Mouse (Mus musculus) embryonic facial prominence, embryonic 10.5 days (tissue): Measurements from ENCODE around the gene Asxl2. TPM values are rescaled to one million over a fixed set of nuclear protein-coding genes. Genes with fewer than 3 reads are reported as not detected.

Source experiments
- DNase-seq: peaks from one replicate; pipeline ENCODE4 v3.0.0-alpha.2; 2017; ENCODE audit warnings: low spot score
- H3K27ac ChIP-seq: fragments of 300-500 bp; sonication (generic); replicated peaks from 2 replicates; pipeline ENCODE4 v1.5.1; 2016; ENCODE audit warnings: mild to moderate bottlenecking
- H3K27me3 ChIP-seq: fragments of 300-500 bp; sonication (generic); replicated peaks from 2 replicates; pipeline ENCODE4 v1.6.1; 2016; ENCODE audit warnings: low read depth, mild to moderate bottlenecking; ENCODE audit not compliant: poor library complexity, severe bottlenecking
- H3K36me3 ChIP-seq: fragments of 300-500 bp; sonication (generic); replicated peaks from 2 replicates; pipeline ENCODE4 v1.6.1; 2016; ENCODE audit warnings: mild to moderate bottlenecking, moderate library complexity
- H3K4me1 ChIP-seq: fragments of 300-500 bp; sonication (generic); 2 replicates; pipeline ENCODE4 v1.6.1; 2016
- H3K4me3 ChIP-seq: fragments of 300-500 bp; sonication (generic); 2 replicates; pipeline ENCODE4 v1.5.1; 2016; ENCODE audit warnings: mild to moderate bottlenecking, moderate library complexity
- H3K9me3 ChIP-seq: fragments of 300-500 bp; sonication (generic); 2 replicates; pipeline ENCODE4 v1.6.1; 2016; ENCODE audit warnings: mild to moderate bottlenecking
- WGBS: fragments of 180-500 bp; shearing (Covaris S2); methylation state at CpG from one replicate; pipeline ENCODE4 v1.1.7; 2016; 5-methylcytosine and 5-hydroxymethylcytosine counted together
- polyA plus RNA-seq: library from polyadenylated mRNA; unstranded; fragments of >200 nt; fragmentation: Nextera tagmentation; extraction: Ambion mirVana; gene quantifications from 2 replicates; pipeline ENCODE4 v1.2.1, GENCODE M21; 2016

The Asxl2 gene
- 17.3 and 17.9 TPM in 2 replicates for polyA plus RNA-seq

DNA sequence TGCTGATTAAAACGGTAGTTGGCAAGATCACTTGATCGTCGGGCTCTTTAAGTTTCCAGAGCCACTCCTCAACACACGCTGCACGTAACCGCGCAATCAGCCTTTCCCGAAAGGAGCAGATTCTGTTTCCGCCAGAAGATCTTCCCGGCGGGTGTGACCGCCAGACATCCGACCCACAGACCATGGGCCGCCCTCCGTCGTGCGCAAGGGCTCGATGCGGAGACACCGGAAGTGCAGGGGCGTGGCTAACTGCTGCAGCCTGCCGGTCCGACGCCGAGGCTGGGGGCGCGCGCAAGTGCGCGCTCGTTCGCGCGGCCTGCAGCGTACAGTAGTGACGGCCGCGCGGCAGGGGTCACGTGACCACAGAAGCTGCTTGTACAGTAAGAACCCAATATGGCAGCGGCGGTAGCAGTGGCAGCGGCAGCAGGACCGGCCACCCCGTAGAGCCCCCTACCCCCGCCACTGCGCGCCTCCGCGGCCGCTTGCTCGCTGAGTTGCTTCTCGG, at the start of gene Asxl2:
TSS of gene Asxl2 (plus strand) at position 328 of the 505 bp plus-strand sequence.
- H3K36me3 ChIP-seq = peaks cover 27% of the 10 kb centered on the region
- peaks cover 22% of the 10 kb centered on the region for H3K4me1 ChIP-seq
- DNase-seq = peak; percentile 99
- H3K27ac ChIP-seq = peak within 1 kb of the TSS; percentile 97
- under 1% methylated on average over 53 of the region's 53 CpGs for WGBS
- H3K27me3 ChIP-seq = no peaks in the 10 kb centered on the region
- no peaks in the 10 kb centered on the region for H3K9me3 ChIP-seq
- peak within 1 kb of the TSS; percentile 93 for H3K4me3 ChIP-seq

DNA sequence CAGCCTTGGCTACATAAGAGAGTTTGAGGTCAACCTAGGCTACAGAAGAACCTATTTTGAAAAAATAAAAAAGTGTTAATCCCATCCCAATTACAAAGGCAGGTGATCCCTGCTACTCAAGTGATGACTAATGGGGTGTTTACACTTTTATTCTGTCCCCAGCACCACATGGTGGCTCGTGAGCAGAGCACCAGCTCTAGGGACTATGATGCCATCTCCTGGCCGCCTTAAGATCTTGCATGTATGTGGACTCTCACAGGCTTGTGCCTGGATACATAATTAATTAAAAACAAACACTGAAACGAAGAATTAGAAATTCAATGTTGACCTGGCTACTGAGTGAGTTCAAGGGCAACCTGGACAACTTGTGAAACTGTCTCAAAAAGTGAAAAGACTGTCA, 49.5 kb upstream of the Asxl2 start:
- Histone ChIP-seq H3K4me3 (no peak overlapping the region), H3K36me3 (peaks cover 72% of the 10 kb centered on the region), H3K27me3 (no peaks in the 10 kb centered on the region), H3K4me1 (no peaks in the 10 kb centered on the region), H3K9me3 (no peaks in the 10 kb centered on the region), H3K27ac (no peak overlapping the region)
- 24% methylated on average over 3 of the region's 3 CpGs for WGBS
- DNase-seq = no peak

DNA sequence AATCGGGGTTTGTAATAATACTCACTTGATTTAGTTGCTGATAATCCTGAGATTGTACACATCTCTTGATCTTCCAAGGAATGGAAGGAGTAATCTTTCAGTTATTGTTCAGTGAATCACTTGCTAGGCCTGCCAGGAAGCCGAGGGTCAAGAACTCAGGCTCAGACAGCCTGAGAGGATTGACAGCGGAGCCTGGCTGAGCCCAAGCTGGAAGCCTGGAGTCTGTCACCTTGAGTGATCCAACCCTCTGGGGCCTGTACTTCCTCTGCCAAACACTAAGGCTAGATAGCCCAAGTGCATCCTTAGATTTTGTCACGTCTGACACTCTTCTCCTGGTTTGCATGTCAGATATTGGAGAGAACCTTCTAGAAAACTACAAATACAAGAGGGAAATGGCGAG, 48.9 kb upstream of the Asxl2 start:
- Histone ChIP-seq H3K9me3 (no peaks in the 10 kb centered on the region), H3K27ac (no peak overlapping the region), H3K36me3 (peaks cover 72% of the 10 kb centered on the region), H3K27me3 (no peaks in the 10 kb centered on the region), H3K4me1 (no peaks in the 10 kb centered on the region), H3K4me3 (no peak overlapping the region)
- 75% methylated on average over 5 of the region's 5 CpGs for WGBS
- no peak for DNase-seq

DNA sequence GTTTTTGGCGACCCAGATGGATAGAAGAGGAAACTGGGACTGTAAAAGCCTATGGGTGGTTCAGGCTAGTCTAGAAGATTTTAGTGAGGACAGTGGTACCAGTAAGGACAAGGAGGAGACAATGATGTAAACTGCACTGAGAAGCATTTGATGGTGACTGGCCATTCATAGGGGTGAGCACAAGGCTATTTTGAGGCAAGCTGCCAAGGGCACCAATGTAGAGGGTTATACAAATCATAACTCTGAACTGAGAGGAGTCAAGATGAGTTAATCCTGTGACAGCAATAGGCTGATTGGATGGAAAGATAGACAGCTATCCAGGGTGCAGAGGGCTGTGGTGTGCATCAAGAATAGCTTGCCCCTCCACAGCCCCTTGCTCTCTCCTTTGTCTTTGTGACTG, 41.8 kb upstream of the Asxl2 start:
- Histone ChIP-seq H3K27ac (no peak overlapping the region), H3K4me1 (0 out of 2 replicates have a peak, but pooled peaks cover 3% of the 10 kb centered on the region), H3K4me3 (no peak overlapping the region), H3K27me3 (no peaks in the 10 kb centered on the region), H3K36me3 (peaks cover 85% of the 10 kb centered on the region), H3K9me3 (no peaks in the 10 kb centered on the region)
- no peak for DNase-seq
- 66% methylated on average over 1 of the region's 1 CpGs for WGBS

DNA sequence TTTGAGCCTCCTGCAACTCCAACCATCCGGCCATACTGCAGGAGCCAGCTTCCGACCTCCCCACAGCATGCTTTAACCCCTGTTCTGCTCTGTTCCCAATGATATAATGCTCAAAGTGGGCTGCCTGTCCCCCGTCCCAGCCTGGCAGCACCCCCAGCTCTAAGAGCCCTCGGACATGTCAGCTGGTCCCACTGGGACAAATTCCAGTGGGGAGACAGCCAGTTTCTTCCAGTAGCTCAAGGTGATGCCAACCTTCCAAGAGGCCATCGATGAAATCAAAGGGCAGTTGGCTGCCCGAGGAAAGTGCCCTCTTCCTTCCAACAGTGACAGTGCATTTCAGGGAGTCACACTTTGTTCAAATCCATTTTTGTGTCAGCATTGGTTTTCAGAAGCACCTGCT, 41.4 kb upstream of the Asxl2 start:
- no peak for DNase-seq
- H3K4me1 ChIP-seq = 0 out of 2 replicates have a peak, but pooled peaks cover 3% of the 10 kb centered on the region
- WGBS = 84% methylated on average over 6 of the region's 6 CpGs
- H3K27ac ChIP-seq = no peak overlapping the region
- no peaks in the 10 kb centered on the region for H3K9me3 ChIP-seq
- no peaks in the 10 kb centered on the region for H3K27me3 ChIP-seq
- H3K4me3 ChIP-seq = no peak overlapping the region
- peaks cover 86% of the 10 kb centered on the region for H3K36me3 ChIP-seq

DNA sequence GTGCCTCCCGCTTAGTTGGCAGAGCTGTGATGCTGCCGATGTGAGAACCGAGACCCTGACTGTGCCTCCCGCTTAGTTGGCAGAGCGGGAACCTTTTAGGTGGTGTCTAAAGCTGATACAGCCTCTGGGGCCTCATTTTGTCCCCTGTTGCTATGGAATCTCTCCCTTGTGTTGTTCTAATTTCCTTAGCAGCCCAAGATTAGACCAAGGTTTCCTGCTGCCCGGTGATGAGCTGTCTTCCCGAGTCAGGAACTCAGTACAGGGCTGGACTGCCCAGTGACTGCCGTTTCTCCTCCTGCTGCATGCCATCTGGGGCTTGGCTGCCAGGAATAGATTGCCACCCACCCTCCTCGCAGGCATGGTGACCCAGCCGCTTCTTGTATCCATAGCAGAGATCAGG, 40.7 kb upstream of the Asxl2 start:
- 63% methylated on average over 10 of the region's 10 CpGs for WGBS
- Histone ChIP-seq H3K27ac (0 out of 2 replicates have a peak overlapping the region, but pooled peaks have one; percentile 32), H3K27me3 (no peaks in the 10 kb centered on the region), H3K4me1 (0 out of 2 replicates have a peak, but pooled peaks cover 3% of the 10 kb centered on the region), H3K4me3 (no peak overlapping the region), H3K36me3 (peaks cover 87% of the 10 kb centered on the region), H3K9me3 (no peaks in the 10 kb centered on the region)
- no peak for DNase-seq

DNA sequence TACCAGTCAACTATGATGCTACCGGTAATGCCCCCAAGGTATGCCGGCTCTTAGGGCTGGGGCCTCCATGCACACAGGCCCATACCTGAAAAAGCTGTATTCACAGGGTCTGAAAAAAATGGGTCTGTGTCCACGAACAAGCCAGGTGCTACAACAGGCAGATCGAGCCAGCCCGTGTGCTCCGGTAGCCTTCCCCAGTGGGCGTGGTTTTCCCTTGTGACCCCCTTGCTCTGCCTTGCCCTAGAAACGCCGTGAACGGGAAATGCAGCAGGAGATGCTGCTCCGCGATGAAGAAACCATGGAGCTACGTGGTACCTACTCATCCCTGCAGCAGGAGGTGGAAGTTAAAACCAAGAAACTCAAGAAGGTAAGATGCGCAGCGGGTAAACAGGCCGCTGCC, 38.8 kb upstream of the Asxl2 start:
- H3K36me3 ChIP-seq = peaks cover 73% of the 10 kb centered on the region

DNA sequence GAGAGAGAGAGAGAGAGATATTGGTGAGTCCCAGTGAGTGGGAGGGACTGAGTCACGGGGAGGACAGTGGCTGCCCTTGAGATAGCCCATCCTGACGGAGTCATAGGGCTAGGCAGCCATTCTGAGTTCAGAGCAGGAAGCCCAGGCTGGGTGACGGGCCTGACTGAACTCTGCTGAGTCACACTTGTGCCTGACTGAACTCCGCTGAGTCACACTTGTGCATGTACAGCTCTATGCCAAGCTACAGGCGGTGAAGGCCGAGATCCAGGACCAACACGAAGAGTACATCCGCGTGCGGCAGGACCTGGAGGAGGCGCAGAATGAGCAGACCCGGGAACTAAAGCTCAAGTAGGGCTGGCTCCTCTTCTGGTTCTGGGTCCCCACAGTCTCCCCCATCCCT, 37.3 kb upstream of the Asxl2 start:
- Histone ChIP-seq H3K4me1 (0 out of 2 replicates have a peak, but pooled peaks cover 3% of the 10 kb centered on the region), H3K4me3 (no peak overlapping the region), H3K27me3 (no peaks in the 10 kb centered on the region), H3K27ac (no peak overlapping the region), H3K9me3 (no peaks in the 10 kb centered on the region), H3K36me3 (peaks cover 74% of the 10 kb centered on the region)
- 93% methylated on average over 12 of the region's 12 CpGs for WGBS
- DNase-seq = no peak

More for the DNA sequence above, 38.8 kb upstream of the Asxl2 start:
- H3K4me1 ChIP-seq = 0 out of 2 replicates have a peak, but pooled peaks cover 3% of the 10 kb centered on the region
- H3K27ac ChIP-seq = no peak overlapping the region
- DNase-seq = no peak
- no peak overlapping the region for H3K4me3 ChIP-seq
- H3K27me3 ChIP-seq = no peaks in the 10 kb centered on the region
- no peaks in the 10 kb centered on the region for H3K9me3 ChIP-seq
- WGBS = 91% methylated on average over 16 of the region's 16 CpGs

DNA sequence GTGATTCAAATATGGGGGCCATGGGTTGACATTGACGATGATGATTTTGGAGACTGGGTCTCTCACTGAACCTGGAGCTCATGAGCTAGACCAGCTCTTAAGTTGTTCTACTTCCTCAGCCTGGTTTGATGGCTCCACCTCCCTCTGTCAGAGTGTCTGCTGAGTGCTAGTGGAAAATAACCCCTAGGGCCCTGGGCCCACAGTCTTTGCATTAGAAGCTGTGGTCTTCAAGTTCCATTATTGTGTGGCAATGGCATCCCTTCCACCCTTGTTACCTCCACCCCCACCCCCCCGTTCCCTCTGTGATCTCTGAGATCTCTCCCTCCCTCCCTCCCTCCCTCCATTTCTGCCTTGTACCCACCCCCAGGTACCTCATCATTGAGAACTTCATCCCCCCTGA, 36.6 kb upstream of the Asxl2 start:
- H3K4me1 ChIP-seq = 0 out of 2 replicates have a peak, but pooled peaks cover 3% of the 10 kb centered on the region
- no peaks in the 10 kb centered on the region for H3K9me3 ChIP-seq
- no peak overlapping the region for H3K4me3 ChIP-seq
- H3K27me3 ChIP-seq = no peaks in the 10 kb centered on the region
- 91% methylated on average over 2 of the region's 2 CpGs for WGBS
- peaks cover 75% of the 10 kb centered on the region for H3K36me3 ChIP-seq
- H3K27ac ChIP-seq = no peak overlapping the region
- DNase-seq = no peak

DNA sequence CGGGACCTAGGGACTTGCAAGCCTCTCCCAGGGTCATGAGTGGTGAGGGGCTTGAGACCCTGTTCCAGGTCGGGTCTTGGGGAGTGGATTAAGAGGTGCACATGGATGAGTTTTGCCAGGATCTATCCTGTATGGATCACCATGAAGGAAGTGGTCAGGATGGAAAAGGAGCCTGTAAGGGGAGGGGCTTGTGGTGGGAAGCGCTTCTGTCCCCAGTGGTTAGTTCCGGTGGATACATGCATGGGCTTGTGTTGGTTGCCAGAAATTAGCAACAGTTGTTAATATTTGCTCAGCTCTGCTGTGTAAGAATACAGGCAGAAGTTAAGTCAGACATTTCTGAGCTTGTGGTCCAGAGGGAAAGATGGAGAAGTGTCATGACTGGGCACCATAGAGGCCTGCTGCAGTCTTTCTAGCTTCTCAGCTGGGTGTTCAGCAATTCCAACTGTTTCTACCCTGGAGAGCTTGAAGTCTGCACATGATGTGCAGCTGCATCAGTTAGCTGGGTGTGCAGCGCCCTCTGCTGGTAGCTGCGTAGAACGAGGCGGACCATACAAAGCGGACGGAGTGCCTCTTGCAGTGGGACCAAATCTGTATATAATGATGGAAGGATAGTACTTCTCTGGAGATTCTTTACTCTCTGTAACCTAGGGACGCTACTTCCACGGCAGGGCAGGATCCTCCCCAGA, 35.9 kb upstream of the Asxl2 start:
- H3K27ac ChIP-seq = no peak overlapping the region
- WGBS = 32% methylated on average over 12 of the region's 12 CpGs
- H3K4me1 ChIP-seq = 0 out of 2 replicates have a peak, but pooled peaks cover 3% of the 10 kb centered on the region
- H3K27me3 ChIP-seq = no peaks in the 10 kb centered on the region
- no peak overlapping the region for H3K4me3 ChIP-seq
- H3K36me3 ChIP-seq = peaks cover 68% of the 10 kb centered on the region
- H3K9me3 ChIP-seq = no peaks in the 10 kb centered on the region
- DNase-seq = peak; percentile 84

DNA sequence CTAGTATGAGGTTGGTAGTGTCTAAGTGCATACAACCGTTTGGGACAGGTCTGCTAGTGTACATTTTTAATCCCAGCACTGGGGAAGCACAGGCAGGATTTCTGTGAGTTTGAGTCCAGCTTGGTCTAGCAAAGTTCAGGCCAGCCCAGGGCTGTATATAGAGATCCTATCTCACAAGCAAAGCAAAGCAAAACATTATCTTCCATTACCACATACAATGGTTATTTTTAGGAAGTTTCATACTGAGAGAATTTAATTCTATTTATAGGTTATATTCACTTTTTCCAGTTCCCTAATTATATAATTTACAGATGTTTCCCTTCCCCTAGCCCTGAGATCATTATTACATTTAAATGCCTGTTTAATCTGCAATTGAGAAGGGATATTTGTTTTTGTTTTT, 35.4 kb upstream of the Asxl2 start:
- DNase-seq = no peak
- no peaks in the 10 kb centered on the region for H3K27me3 ChIP-seq
- no peak overlapping the region for H3K27ac ChIP-seq
- no peaks in the 10 kb centered on the region for H3K9me3 ChIP-seq
- no peaks in the 10 kb centered on the region for H3K4me1 ChIP-seq
- peaks cover 63% of the 10 kb centered on the region for H3K36me3 ChIP-seq
- H3K4me3 ChIP-seq = no peak overlapping the region
- 74% methylated on average over 1 of the region's 1 CpGs for WGBS

DNA sequence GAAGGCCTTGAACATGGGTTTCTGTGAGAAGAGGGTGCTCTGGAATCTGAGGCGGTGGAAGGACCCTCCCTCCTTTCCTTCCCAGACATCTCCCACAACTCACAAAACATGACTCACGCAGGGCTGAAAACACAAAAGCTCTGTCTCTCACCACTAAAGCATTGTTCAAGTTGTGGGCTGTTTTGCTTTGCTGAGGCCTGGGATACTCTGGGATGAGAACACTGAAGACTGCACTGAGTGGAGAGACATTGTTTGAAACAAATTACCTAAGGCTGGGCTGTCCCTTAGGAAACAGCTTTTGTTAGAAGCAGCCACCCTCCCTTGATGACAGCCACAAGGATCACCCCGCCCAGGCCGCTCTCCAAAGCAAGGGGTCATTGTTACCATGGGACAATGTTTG, 33.5 kb upstream of the Asxl2 start:
- H3K4me1 ChIP-seq = no peaks in the 10 kb centered on the region
- H3K27ac ChIP-seq = no peak overlapping the region
- peaks cover 55% of the 10 kb centered on the region for H3K36me3 ChIP-seq
- no peaks in the 10 kb centered on the region for H3K27me3 ChIP-seq
- no peak overlapping the region for H3K4me3 ChIP-seq
- no peaks in the 10 kb centered on the region for H3K9me3 ChIP-seq
- no peak for DNase-seq
- 73% methylated on average over 4 of the region's 4 CpGs for WGBS

DNA sequence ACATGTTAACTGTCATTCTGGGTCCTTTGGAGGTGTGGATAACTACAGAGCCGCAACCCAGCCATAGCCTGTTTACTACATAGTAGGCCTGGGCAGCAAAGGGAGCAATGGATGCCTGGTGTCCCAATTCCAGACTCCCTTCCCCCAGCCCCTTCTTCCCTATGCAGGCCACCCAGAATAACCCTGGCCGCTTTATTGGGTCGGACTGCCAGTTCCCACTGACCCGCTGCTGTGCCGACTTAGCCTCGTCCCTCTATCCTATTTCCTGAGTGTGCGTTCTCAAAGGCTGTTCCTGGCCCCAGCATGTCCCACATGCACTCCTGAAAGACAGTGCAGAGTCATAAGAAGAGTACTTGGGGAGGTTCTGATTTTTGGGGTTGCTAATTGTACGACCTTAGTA, 29.7 kb upstream of the Asxl2 start:
- H3K9me3 ChIP-seq = no peaks in the 10 kb centered on the region
- no peaks in the 10 kb centered on the region for H3K27me3 ChIP-seq
- no peaks in the 10 kb centered on the region for H3K4me1 ChIP-seq
- H3K27ac ChIP-seq = no peak overlapping the region
- no peak overlapping the region for H3K4me3 ChIP-seq
- peaks cover 56% of the 10 kb centered on the region for H3K36me3 ChIP-seq
- DNase-seq = no peak
- 91% methylated on average over 8 of the region's 8 CpGs for WGBS
